Mouse (Mus musculus): ENCODE data around the gene Plcb2. TPM values are rescaled to one million over a fixed set of nuclear protein-coding genes. Genes with fewer than 3 reads are reported as not detected.
A peak's percentile ranks its signal among the peaks of the same experiment; 100 is the strongest.

Plcb2 gene
- polyA plus RNA-seq, 1 experiment from 2014 or later: 0.55 TPM

- Histone ChIP-seq H3K9me3 (no peaks in the 10 kb centered on the region), H3K4me1 (peaks cover 36% of the 10 kb centered on the region), H3K36me3 (no peaks in the 10 kb centered on the region), H3K4me3 (peak within 1 kb of the TSS; percentile 44), H3K9ac (peak within 1 kb of the TSS; percentile 67), H3K27me3 (peaks cover 34% of the 10 kb centered on the region), H3K4me2 (peak within 1 kb of the TSS; percentile 90), H3K27ac (peak within 1 kb of the TSS; percentile 11; the same call in 1 of the 2 replicates)
- 1% methylated on average over 37 of the region's 37 CpGs for WGBS
- no peak for ATAC-seq (ENCODE audit: insufficient number of reproducible peaks, insufficient read depth, low FRiP score, low TSS enrichment, low read depth)
Observed at GRCm38 (mm10) chr2:118662902-118663803, 65.1 kb downstream of the Plcb2 start, which contains the start of gene Pak6. TSS of gene Pak6 (plus strand) at chr2:118663303.

GRCm38 (mm10) chr2:118661891-118662290, 66.3 kb downstream of the Plcb2 start:
- H3K9me3 ChIP-seq: no peaks in the 10 kb centered on the region
- H3K4me2 ChIP-seq: no peak overlapping the region
- 78% methylated on average over 9 of the region's 9 CpGs for WGBS
- H3K4me3 ChIP-seq: no peak overlapping the region
- peaks cover 39% of the 10 kb centered on the region for H3K4me1 ChIP-seq
- ATAC-seq (ENCODE audit: insufficient number of reproducible peaks, insufficient read depth, low FRiP score, low TSS enrichment, low read depth): no peak
- no peak overlapping the region for H3K9ac ChIP-seq
- H3K27ac ChIP-seq: no peak overlapping the region
- peaks cover 34% of the 10 kb centered on the region for H3K27me3 ChIP-seq
- no peaks in the 10 kb centered on the region for H3K36me3 ChIP-seq

- no peak for ATAC-seq (ENCODE audit: insufficient number of reproducible peaks, insufficient read depth, low FRiP score, low TSS enrichment, low read depth)
- Histone ChIP-seq H3K27ac (no peak overlapping the region), H3K36me3 (no peaks in the 10 kb centered on the region), H3K9me3 (no peaks in the 10 kb centered on the region), H3K27me3 (peaks cover 31% of the 10 kb centered on the region), H3K9ac (peak overlapping the region; percentile 69), H3K4me1 (peaks cover 45% of the 10 kb centered on the region), H3K4me2 (peak overlapping the region; percentile 62), H3K4me3 (peak overlapping the region; percentile 46)
- 0% methylated on average over 4 of the region's 4 CpGs for WGBS
Observed at GRCm38 (mm10) chr2:118659998-118660452, 68.2 kb downstream of the Plcb2 start.

- Histone ChIP-seq H3K4me2 (peak overlapping the region; percentile 62), H3K4me3 (peak overlapping the region; percentile 46)
- 84% methylated on average over 12 of the region's 12 CpGs for WGBS
Observed at GRCm38 (mm10) chr2:118659493-118659892, 68.7 kb downstream of the Plcb2 start.

GRCm38 (mm10) chr2:118659077-118659476, 69.2 kb downstream of the Plcb2 start:
- H3K4me2 ChIP-seq: no peak overlapping the region
- WGBS: 72% methylated on average over 1 of the region's 1 CpGs
- peaks cover 46% of the 10 kb centered on the region for H3K4me1 ChIP-seq
- no peaks in the 10 kb centered on the region for H3K9me3 ChIP-seq
- no peak overlapping the region for H3K9ac ChIP-seq
- ATAC-seq (ENCODE audit: insufficient number of reproducible peaks, insufficient read depth, low FRiP score, low TSS enrichment, low read depth): no peak
- peak overlapping the region; percentile 44; the same call in 1 of the 2 replicates for H3K27ac ChIP-seq
- H3K36me3 ChIP-seq: no peaks in the 10 kb centered on the region
- H3K27me3 ChIP-seq: peaks cover 24% of the 10 kb centered on the region
- no peak overlapping the region for H3K4me3 ChIP-seq

More at GRCm38 (mm10) chr2:118659493-118659892, 68.7 kb downstream of the Plcb2 start:
- 0 out of 2 replicates have a peak overlapping the region, but pooled peaks have one; percentile 44 for H3K27ac ChIP-seq
- no peak overlapping the region for H3K9ac ChIP-seq
- no peak for ATAC-seq (ENCODE audit: insufficient number of reproducible peaks, insufficient read depth, low FRiP score, low TSS enrichment, low read depth)
- H3K9me3 ChIP-seq: no peaks in the 10 kb centered on the region
- no peaks in the 10 kb centered on the region for H3K36me3 ChIP-seq
- H3K4me1 ChIP-seq: peaks cover 45% of the 10 kb centered on the region
- H3K27me3 ChIP-seq: peaks cover 29% of the 10 kb centered on the region

- Histone ChIP-seq H3K9ac (no peak overlapping the region), H3K9me3 (no peaks in the 10 kb centered on the region), H3K4me1 (peaks cover 41% of the 10 kb centered on the region), H3K36me3 (no peaks in the 10 kb centered on the region), H3K27ac (no peak overlapping the region), H3K27me3 (peaks cover 18% of the 10 kb centered on the region), H3K4me2 (no peak overlapping the region), H3K4me3 (no peak overlapping the region)
- WGBS: 32% methylated on average over 4 of the region's 4 CpGs
- no peak for ATAC-seq (ENCODE audit: insufficient number of reproducible peaks, insufficient read depth, low FRiP score, low TSS enrichment, low read depth)
Observed at GRCm38 (mm10) chr2:118658457-118658856, 69.8 kb downstream of the Plcb2 start.

Other genes starting within 250 kb of the Plcb2 start
- gene Srp14, start 248.7 kb downstream of the Plcb2 start, polyA plus RNA-seq (2015; fragmentation: Nextera tagmentation; extraction: Ambion mirVana): 275 TPM in 2 replicates
- 4.1 and 4.3 TPM in 2 replicates for gene Bmf, start 178.8 kb downstream of the Plcb2 start, polyA plus RNA-seq (2015; fragmentation: Nextera tagmentation; extraction: Ambion mirVana)
- gene Bub1b, start 130.2 kb downstream of the Plcb2 start, polyA plus RNA-seq (2015; fragmentation: Nextera tagmentation; extraction: Ambion mirVana): 78.0 and 79.2 TPM in 2 replicates
- 2.2 and 2.7 TPM in 2 replicates for gene Pak6, start 65.1 kb downstream of the Plcb2 start, polyA plus RNA-seq (2015; fragmentation: Nextera tagmentation; extraction: Ambion mirVana)
- 0.07 TPM in 1 of 2 replicates, not detected in the other for gene Ankrd63, start 24.5 kb downstream of the Plcb2 start, polyA plus RNA-seq (2015; fragmentation: Nextera tagmentation; extraction: Ambion mirVana)
- gene Inafm2, start 17.3 kb upstream of the Plcb2 start, polyA plus RNA-seq (2015; fragmentation: Nextera tagmentation; extraction: Ambion mirVana): 12.7 and 13.1 TPM in 2 replicates
- gene Ccdc9b, start 34.2 kb upstream of the Plcb2 start, polyA plus RNA-seq (2015; fragmentation: Nextera tagmentation; extraction: Ambion mirVana): 0.83 and 0.91 TPM in 2 replicates
- 2.0 TPM in 1 of 2 replicates, not detected in the other for gene Phgr1, start 44.3 kb upstream of the Plcb2 start, polyA plus RNA-seq (2015; fragmentation: Nextera tagmentation; extraction: Ambion mirVana)
- gene Disp2, start 51.3 kb upstream of the Plcb2 start, polyA plus RNA-seq (2015; fragmentation: Nextera tagmentation; extraction: Ambion mirVana): 0.34 and 0.51 TPM in 2 replicates
- gene Knstrn, start 85.6 kb upstream of the Plcb2 start, polyA plus RNA-seq (2015; fragmentation: Nextera tagmentation; extraction: Ambion mirVana): 99.6 and 115 TPM in 2 replicates
- 84.8 and 86.6 TPM in 2 replicates for gene Ivd, start 133.5 kb upstream of the Plcb2 start, polyA plus RNA-seq (2015; fragmentation: Nextera tagmentation; extraction: Ambion mirVana)
- 4.0 and 4.1 TPM in 2 replicates for gene Bahd1, start 171.9 kb upstream of the Plcb2 start, polyA plus RNA-seq (2015; fragmentation: Nextera tagmentation; extraction: Ambion mirVana)
- 48.8 and 54.9 TPM in 2 replicates for gene Chst14, start 198.1 kb upstream of the Plcb2 start, polyA plus RNA-seq (2015; fragmentation: Nextera tagmentation; extraction: Ambion mirVana)